Mouse (Mus musculus) common myeloid progenitor, adult 5-6 weeks (primary cell): ENCODE measurements around the gene Ublcp1. TPM values are rescaled to one million over a fixed set of nuclear protein-coding genes. Genes with fewer than 3 reads are reported as not detected.
A peak's percentile ranks its signal among the peaks of the same experiment; 100 is the strongest.
"Not testable (repeated sequence)": the region's sequence is repeated elsewhere in the genome, so short reads cannot be mapped to it uniquely, and the experiment has no call there.

Source experiments
- ATAC-seq: replicated peaks from 2 replicates; pipeline ENCODE4 v1.8.0; 2016; ENCODE audit warnings: low read depth, mild to moderate bottlenecking, moderate TSS enrichment, inconsistent platforms; ENCODE audit not compliant: poor library complexity, severe bottlenecking
- total RNA-seq: library from RNA; stranded (forward); fragments of 200-1000, 187-1606 nt; gene quantifications from 2 replicates; pipeline ENCODE4 v1.2.3, GENCODE M21; 2017

Ublcp1 gene
- total RNA-seq, 1 experiment from 2014 or later: 30.9 TPM

DNA sequence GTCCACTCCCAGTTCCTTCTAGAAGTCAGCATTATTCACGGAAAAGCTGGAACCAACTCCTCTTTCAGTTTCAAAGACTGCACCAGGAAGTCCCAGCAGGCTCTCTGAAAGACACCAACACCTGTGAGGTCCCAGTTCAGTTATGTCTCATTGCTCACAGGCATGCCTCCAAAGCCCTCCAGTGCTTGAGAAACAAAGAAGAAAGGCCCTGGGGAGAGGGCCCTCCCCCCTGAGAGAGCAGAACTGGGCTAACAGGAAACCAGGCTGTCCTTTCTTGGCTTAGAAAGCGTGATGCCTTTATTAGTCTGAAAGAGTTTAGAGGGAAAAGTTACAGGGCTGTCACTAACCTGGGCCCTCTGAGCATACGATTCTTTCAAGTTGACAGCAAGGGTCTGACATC lies 25.9 kb upstream of the Ublcp1 start:
- ATAC-seq: peak; percentile 58

DNA sequence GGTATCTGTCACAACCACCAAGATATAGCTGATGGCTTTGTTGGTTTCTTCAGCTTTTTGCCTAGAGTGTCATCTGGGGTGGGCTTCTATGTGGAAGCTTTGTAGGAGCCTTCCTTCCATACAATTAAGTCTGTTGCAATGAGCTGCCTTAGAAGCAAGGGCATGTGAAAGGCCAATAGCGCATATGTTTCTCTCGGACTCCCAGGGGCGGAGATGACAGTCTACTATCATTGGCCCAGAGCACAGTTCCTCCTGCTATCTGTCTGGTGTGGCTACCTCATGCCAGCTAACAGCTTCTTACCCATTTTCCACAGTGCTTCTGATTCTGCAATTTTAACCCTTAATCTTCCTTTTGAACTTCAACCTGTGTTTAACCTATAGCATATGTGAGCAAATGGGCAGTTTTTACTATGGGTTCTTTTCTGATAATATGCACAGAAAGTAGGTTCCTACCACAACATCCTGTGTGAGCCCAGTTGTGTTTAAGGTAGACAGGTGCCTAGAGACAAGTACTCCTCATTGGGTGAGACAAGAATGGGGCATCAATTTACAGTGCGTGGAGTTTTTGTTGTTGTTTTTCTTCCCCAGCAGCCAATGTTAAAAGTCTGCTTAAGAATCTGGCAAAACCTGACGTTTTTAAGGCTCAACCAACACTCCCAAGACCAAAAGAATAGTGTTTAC lies 24.5 kb upstream of the Ublcp1 start:
- ATAC-seq: 0 out of 2 replicates have a peak, but pooled peaks have one; percentile 21

DNA sequence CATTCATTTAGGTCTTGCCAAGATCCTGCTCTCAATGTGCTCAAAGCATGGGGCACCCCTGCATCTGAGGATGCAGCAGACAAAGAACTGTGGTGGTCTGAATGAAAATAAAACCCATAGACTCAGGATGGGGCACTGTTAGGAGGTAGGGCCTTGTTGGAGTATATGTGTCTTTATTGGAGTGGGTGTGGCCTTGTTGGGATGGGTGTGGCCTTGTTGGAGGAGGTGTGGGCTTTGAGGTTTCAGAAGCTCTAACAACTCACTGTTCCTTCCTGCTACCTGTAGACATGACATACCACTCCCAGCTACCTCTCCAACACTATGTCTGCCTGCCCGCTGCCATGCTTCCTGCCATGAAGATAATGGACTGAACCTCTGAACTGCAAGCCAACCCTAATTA lies 18.8 kb upstream of the Ublcp1 start:
- ATAC-seq: no peak

DNA sequence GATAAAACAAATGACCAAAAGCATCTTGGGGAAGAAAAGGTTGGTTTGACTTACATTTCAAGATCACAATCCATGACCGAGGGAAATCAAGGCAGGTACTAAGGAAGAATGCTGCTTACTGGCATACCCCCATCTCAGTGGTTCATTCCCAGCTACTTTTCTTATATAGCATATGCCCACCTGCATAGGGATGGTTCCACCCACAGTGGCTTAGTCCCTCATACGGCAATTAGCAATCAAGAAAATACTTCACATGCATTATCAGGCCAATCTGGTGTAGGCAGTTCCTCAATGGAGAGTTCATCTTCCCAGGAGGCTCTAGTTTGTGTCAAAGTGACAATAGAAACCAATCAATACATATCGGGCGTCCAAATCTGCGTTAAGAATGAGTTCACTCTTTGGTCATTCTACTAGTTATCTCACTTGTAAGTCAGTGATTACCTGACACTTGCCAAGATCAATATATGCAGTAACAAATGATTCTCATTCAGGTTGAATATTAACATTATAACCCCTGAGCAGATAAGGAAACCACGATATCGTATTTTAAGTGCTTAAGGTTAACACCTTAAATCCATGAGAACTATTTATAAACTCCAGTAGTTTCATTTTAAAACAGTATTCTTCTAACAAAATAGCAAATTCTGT lies 14.9 kb upstream of the Ublcp1 start:
- no peak for ATAC-seq

DNA sequence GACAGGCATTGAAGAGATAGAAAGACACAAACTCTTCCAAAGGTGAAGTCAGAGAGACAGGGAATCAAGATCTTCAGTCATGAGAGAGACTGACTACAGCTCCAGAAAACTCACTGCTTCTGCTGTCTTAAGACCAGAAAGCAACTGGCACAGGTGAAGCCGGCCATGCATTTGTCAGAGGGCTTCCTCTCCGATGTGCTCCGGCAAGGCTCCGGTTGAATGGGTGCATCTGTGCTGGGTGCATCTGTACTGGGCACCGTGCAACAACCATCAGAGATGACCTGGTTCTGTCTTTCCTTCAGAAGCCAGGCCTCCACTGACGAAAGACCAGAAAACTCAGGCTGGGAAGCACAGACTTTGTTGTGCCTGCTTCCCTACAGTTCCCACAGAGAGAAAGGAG lies 9.9 kb upstream of the Ublcp1 start:
- ATAC-seq: no peak

DNA sequence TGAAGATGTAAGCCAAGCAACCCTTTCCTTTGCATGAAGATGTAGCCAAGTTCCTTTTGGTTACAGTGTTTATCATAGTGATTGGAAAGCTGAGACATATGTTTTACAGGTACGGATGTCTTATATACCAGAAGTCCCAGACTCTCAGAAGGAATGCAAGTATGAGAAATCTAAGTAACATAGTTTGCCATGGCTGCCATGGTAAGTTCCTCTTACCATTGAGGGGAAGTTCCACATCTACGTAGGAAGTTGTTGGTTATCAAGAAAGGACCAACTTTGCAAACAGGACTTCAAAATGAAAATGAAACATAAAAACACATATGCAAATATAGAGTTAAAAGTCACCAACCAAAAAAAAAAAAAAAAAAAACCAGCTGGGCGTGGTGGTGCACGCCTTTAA lies 8.1 kb upstream of the Ublcp1 start:
- ATAC-seq: 0 out of 2 replicates have a peak, but pooled peaks have one; percentile 39

GRCm38 (mm10) chr11:44476445-44476844 lies 6.1 kb upstream of the Ublcp1 start:
- ATAC-seq: peak; percentile 58

- no peak for ATAC-seq
These were observed 5.2 kb upstream of the Ublcp1 start for GRCm38 (mm10) chr11:44475467-44475866.

GRCm38 (mm10) chr11:44471337-44471995 lies 1.2 kb upstream of the Ublcp1 start:
- no peak for ATAC-seq

- ATAC-seq: peak; percentile 26
These were observed 459 bp downstream of the Ublcp1 start for GRCm38 (mm10) chr11:44469646-44470431.

GRCm38 (mm10) chr11:44468306-44468790 lies 1.9 kb downstream of the Ublcp1 start:
- peak; percentile 15; the same call in 1 of the 2 replicates for ATAC-seq

- ATAC-seq: no peak
These were observed 3.3 kb downstream of the Ublcp1 start for GRCm38 (mm10) chr11:44466949-44467442.

GRCm38 (mm10) chr11:44461493-44461892 lies 8.8 kb downstream of the Ublcp1 start:
- 0 out of 2 replicates have a peak, but pooled peaks have one; percentile 36 for ATAC-seq

DNA sequence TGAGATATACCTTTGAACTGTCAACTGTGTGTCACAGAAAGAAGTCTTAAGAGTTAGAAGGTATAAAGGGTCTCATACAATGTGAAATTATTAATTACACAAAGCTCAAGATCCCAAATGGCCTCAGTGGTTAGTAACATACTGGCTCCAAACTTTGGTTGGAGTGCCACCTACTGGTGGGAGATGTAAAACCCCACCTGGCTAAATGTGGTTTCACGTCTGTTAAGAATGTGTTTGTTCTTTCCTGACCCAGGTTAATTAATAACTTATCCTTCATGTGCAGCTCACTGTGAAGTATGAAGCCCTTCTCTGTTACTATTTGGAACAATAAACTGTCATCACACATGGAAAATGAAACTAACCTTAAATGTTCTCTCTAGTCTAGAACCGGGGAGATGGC lies 16.9 kb downstream of the Ublcp1 start:
- ATAC-seq: peak; percentile 82

GRCm38 (mm10) chr11:44452016-44452415 lies 18.3 kb downstream of the Ublcp1 start:
- ATAC-seq: not testable (repeated sequence)

GRCm38 (mm10) chr11:44451046-44451445 lies 19.3 kb downstream of the Ublcp1 start:
- no peak for ATAC-seq

DNA sequence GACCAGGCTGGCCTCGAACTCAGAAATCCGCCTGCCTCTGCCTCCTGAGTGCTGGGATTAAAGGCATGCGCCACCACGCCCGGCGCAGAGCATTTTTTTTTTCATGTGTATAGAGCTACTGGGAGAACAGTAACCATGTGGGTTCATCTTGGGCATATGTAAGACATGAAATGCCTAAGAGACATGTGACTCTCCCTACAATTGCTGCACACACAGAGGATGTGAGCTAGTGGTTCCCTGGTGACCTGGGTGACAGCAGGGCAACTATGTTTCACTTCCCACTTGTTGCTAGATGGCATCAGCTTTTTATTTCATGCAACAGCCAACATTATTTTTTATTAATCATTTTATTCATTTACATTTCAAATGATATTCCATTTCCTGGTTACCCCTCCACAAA lies 32.5 kb downstream of the Ublcp1 start:
- ATAC-seq: peak; percentile 84

GRCm38 (mm10) chr11:44430036-44430435 lies 40.3 kb downstream of the Ublcp1 start:
- no peak for ATAC-seq

GRCm38 (mm10) chr11:44427951-44428350 lies 42.3 kb downstream of the Ublcp1 start:
- ATAC-seq: no peak

GRCm38 (mm10) chr11:44425626-44426025 lies 44.7 kb downstream of the Ublcp1 start:
- no peak for ATAC-seq
